In the genomic region with DNA sequence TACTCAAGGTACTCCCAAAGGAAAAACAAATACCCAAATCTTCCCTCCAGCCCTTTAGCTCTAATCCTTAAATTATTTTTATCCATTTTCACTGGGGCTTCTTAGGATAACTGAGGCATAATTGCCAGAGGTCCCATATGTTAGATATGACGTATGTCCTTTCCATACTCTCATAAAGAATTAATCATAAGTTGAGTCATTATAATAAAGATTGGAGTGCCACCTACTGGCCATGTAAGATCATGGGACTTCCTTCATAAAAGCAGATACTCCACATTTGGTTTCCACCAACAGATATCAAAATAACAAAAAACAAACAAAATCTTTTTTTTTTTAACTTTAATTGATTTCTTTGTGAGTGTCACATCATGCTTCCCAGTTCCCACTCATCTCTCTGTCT, we compare ENCODE assay signal across 10 mouse cellular contexts.
DNase-seq lines count a peak whose midpoint lies in the region; ATAC-seq lines count a peak whose summit lies in the region.
"Had no signal": no experiment of that assay in that cellular context is flagged by ENCODE, and none has a peak within 500 bp of the region (broad histone marks: within the 10 kb centered on the region; RNA-seq: fewer than 3 reads in every experiment).

No protein-coding gene starts in this region.

- DNase-seq in kidney, adult 9 months = peak; percentile 7
- DNase-seq in kidney, adult 8-10 months = no peak
- DNase-seq in 3T3-L1 (ENCODE audit: low read depth, low spot score) = peak; percentile 74
- peak; percentile 79 for DNase-seq in 416B (ENCODE audit: low read depth)
- no peak for DNase-seq in thymus, postnatal 10 days (ENCODE audit: low spot score in 2 of 2)
- no peak for DNase-seq in heart, adult 8-10 months (ENCODE audit: low spot score)
- no peak for DNase-seq in natural killer cell, adult 2 months (ENCODE audit: low spot score in 2 of 2)
- DNase-seq: heart, postnatal 36 days; layer of hippocampus, adult 9-11 months had no signal

- ATAC-seq in common myeloid progenitor, adult 5-6 weeks (replicated peaks; ENCODE audit: low read depth, poor library complexity, severe bottlenecking) = 0 out of 2 replicates have a peak, but pooled peaks have one; percentile 63

Comparison
In these comparisons a context has a peak if more than half of its experiments do, and no peak if none do; other contexts are left out.
1. DNase-seq: peak in kidney, adult 9 months (single experiment), 3T3-L1 (single experiment) and 416B (single experiment); none in kidney, adult 8-10 months (0 of 2), thymus, postnatal 10 days (0 of 2), heart, adult 8-10 months (single experiment) and natural killer cell, adult 2 months (0 of 2).